Mouse (Mus musculus) adrenal gland, postnatal 25 days (tissue): ENCODE measurements around the gene Cacna1a. TPM values are rescaled to one million over a fixed set of nuclear protein-coding genes. Genes with fewer than 3 reads are reported as not detected.

Source experiments
- DNase-seq: peaks from one replicate; pipeline ENCODE4 v3.0.0; 2021; ENCODE audit warnings: mixed read lengths
- total RNA-seq: library from RNA; stranded (reverse); gene quantifications from 2 replicates; pipeline ENCODE4 v1.2.3, GENCODE M21; 2021

Gene Cacna1a
- total RNA-seq, 1 experiment from 2014 or later: 8.0 TPM

- DNase-seq: no peak
Measured at GRCm38 (mm10) chr8:84542481-84542880, 154.2 kb downstream of the Cacna1a start.

- DNase-seq: no peak
Measured at GRCm38 (mm10) chr8:84545522-84545921, 157.3 kb downstream of the Cacna1a start.

GRCm38 (mm10) chr8:84552457-84552856 is 164.2 kb downstream of the Cacna1a start:
- DNase-seq: no peak

- no peak for DNase-seq
Measured at GRCm38 (mm10) chr8:84553106-84553505, 164.9 kb downstream of the Cacna1a start.

- no peak for DNase-seq
Measured at GRCm38 (mm10) chr8:84553617-84554016, 165.4 kb downstream of the Cacna1a start.

GRCm38 (mm10) chr8:84554301-84555027 is 166.2 kb downstream of the Cacna1a start:
- peak; percentile 74 for DNase-seq

GRCm38 (mm10) chr8:84555269-84555668 is 167.0 kb downstream of the Cacna1a start:
- DNase-seq: no peak

GRCm38 (mm10) chr8:84557936-84558335 is 169.7 kb downstream of the Cacna1a start:
- no peak for DNase-seq

- no peak for DNase-seq
Measured at GRCm38 (mm10) chr8:84559121-84559604, 170.9 kb downstream of the Cacna1a start.

GRCm38 (mm10) chr8:84561698-84562097 is 173.5 kb downstream of the Cacna1a start:
- DNase-seq: no peak

- DNase-seq: no peak
Measured at GRCm38 (mm10) chr8:84564042-84564441, 175.8 kb downstream of the Cacna1a start.

GRCm38 (mm10) chr8:84565577-84566360 is 177.5 kb downstream of the Cacna1a start:
- no peak for DNase-seq

- DNase-seq: no peak
Measured at GRCm38 (mm10) chr8:84566816-84567413, 178.7 kb downstream of the Cacna1a start.

GRCm38 (mm10) chr8:84567541-84567940 is 179.3 kb downstream of the Cacna1a start:
- DNase-seq: no peak

- no peak for DNase-seq
Measured at GRCm38 (mm10) chr8:84568737-84569136, 180.5 kb downstream of the Cacna1a start.

GRCm38 (mm10) chr8:84569921-84570673 is 181.9 kb downstream of the Cacna1a start:
- no peak for DNase-seq

GRCm38 (mm10) chr8:84577432-84577831 is 189.2 kb downstream of the Cacna1a start:
- no peak for DNase-seq

GRCm38 (mm10) chr8:84579595-84579994 is 191.4 kb downstream of the Cacna1a start:
- DNase-seq: peak; percentile 22

GRCm38 (mm10) chr8:84585311-84585710 is 197.1 kb downstream of the Cacna1a start:
- DNase-seq: no peak

- DNase-seq: no peak
Measured at GRCm38 (mm10) chr8:84586221-84586620, 198.0 kb downstream of the Cacna1a start.

- peak; percentile 65 for DNase-seq
Measured at GRCm38 (mm10) chr8:84588498-84588897, 200.3 kb downstream of the Cacna1a start.

- peak; percentile 77 for DNase-seq
Measured at GRCm38 (mm10) chr8:84592015-84592662, 203.9 kb downstream of the Cacna1a start.
